Mouse (Mus musculus) kidney, postnatal 0 days (tissue): ENCODE data around the gene Cmip. TPM values are rescaled to one million over a fixed set of nuclear protein-coding genes. Genes with fewer than 3 reads are reported as not detected.

ENCODE experiments used
- ATAC-seq: fragments of 200-750 bp; cut with Nextera tagmentation; replicated peaks from 2 replicates; pipeline ENCODE4 v1.8.0; 2017; ENCODE audit warnings: low read depth, moderate number of reproducible peaks, moderate TSS enrichment, moderate library complexity; ENCODE audit not compliant: low FRiP score
- DNase-seq: peaks from one replicate; pipeline ENCODE4 v3.0.0-alpha.2; 2016; ENCODE audit warnings: low spot score
- H3K27ac ChIP-seq: fragments of 300-500 bp; sonication (generic); 2 replicates; pipeline ENCODE4 v1.5.1; 2014; ENCODE audit warnings: mild to moderate bottlenecking
- H3K27me3 ChIP-seq: fragments of 300-500 bp; sonication (generic); 2 replicates; pipeline ENCODE4 v1.6.1; 2014; ENCODE audit warnings: low read length, mixed read lengths; ENCODE audit not compliant: insufficient read depth
- H3K36me3 ChIP-seq: fragments of 300-500 bp; sonication (generic); 2 replicates; pipeline ENCODE4 v1.6.1; 2014; ENCODE audit warnings: low read length, mixed read lengths; ENCODE audit not compliant: insufficient read depth
- H3K4me1 ChIP-seq: fragments of 300-500 bp; sonication (generic); replicated peaks from 2 replicates; pipeline ENCODE4 v1.6.1; 2014; ENCODE audit warnings: antibody characterized with exemption, low read length, mixed read lengths; ENCODE audit not compliant: insufficient read depth
- H3K4me2 ChIP-seq: fragments of 300-500 bp; sonication (generic); 2 replicates; pipeline ENCODE4 v1.6.1; 2014; ENCODE audit warnings: mild to moderate bottlenecking, low read length, moderate library complexity, mixed read lengths
- H3K4me3 ChIP-seq: fragments of 300-500 bp; sonication (generic); replicated peaks from 2 replicates; pipeline ENCODE4 v1.5.1; 2014; ENCODE audit warnings: low read depth, low read length
- H3K9ac ChIP-seq: fragments of 300-500 bp; sonication (generic); 2 replicates; pipeline ENCODE4 v1.6.1; 2014; ENCODE audit warnings: low read depth, low read length
- H3K9me3 ChIP-seq: fragments of 300-500 bp; sonication (generic); replicated peaks from 2 replicates; pipeline ENCODE4 v1.6.1; 2016; ENCODE audit warnings: low read length, inconsistent platforms, mixed read lengths
- CTCF ChIP-seq: IDR thresholded peaks from 2 replicates; pipeline ENCODE4 v1.5.1; 2016; ENCODE audit warnings: antibody characterized with exemption, low read depth, mild to moderate bottlenecking, moderate library complexity
- WGBS: fragments of 180-500 bp; shearing (Covaris S2); extraction: QIAGEN DNeasy Blood & Tissue Kit; methylation state at CpG from one replicate; pipeline ENCODE4 v1.1.7; 2014; 5-methylcytosine and 5-hydroxymethylcytosine counted together
- polyA plus RNA-seq: library from polyadenylated mRNA; unstranded; fragments of >200 nt; fragmentation: Nextera tagmentation; extraction: Ambion mirVana; gene quantifications from 2 replicates; pipeline ENCODE4 v1.2.1, GENCODE M21; 2015

Gene Cmip
- polyA plus RNA-seq, 1 experiment from 2014 or later, result 36.8 TPM

GRCm38 (mm10) chr8:117408634-117409033 is 151.8 kb downstream of the Cmip start:
- no peaks in the 10 kb centered on the region for H3K27me3 ChIP-seq
- WGBS, result 70% methylated on average over 7 of the region's 7 CpGs
- DNase-seq (no peak), ATAC-seq (no peak)
- TF ChIP-seq CTCF, result no peak
- no peaks in the 10 kb centered on the region for H3K9me3 ChIP-seq
- no peak overlapping the region for H3K4me2 ChIP-seq
- H3K4me3 ChIP-seq, result no peak overlapping the region
- H3K4me1 ChIP-seq, result peaks cover 30% of the 10 kb centered on the region
- H3K9ac ChIP-seq, result no peak overlapping the region
- H3K36me3 ChIP-seq, result no peaks in the 10 kb centered on the region
- H3K27ac ChIP-seq, result no peak overlapping the region

GRCm38 (mm10) chr8:117409056-117409455 is 152.2 kb downstream of the Cmip start:
- H3K4me2 ChIP-seq, result no peak overlapping the region
- no peak overlapping the region for H3K9ac ChIP-seq
- DNase-seq, result no peak
- no peaks in the 10 kb centered on the region for H3K9me3 ChIP-seq
- H3K27ac ChIP-seq, result no peak overlapping the region
- H3K36me3 ChIP-seq, result no peaks in the 10 kb centered on the region
- no peaks in the 10 kb centered on the region for H3K27me3 ChIP-seq
- 87% methylated on average over 7 of the region's 7 CpGs for WGBS
- H3K4me1 ChIP-seq, result peaks cover 26% of the 10 kb centered on the region
- ATAC-seq, result no peak
- no peak for TF ChIP-seq CTCF
- no peak overlapping the region for H3K4me3 ChIP-seq

GRCm38 (mm10) chr8:117410391-117410790 is 153.5 kb downstream of the Cmip start:
- no peak overlapping the region for H3K4me3 ChIP-seq
- H3K9ac ChIP-seq, result peak overlapping the region; percentile 28; the same call in 1 of the 2 replicates
- no peaks in the 10 kb centered on the region for H3K27me3 ChIP-seq
- 43% methylated on average over 10 of the region's 10 CpGs for WGBS
- peak overlapping the region; percentile 39; the same call in 1 of the 2 replicates for H3K27ac ChIP-seq
- peaks cover 23% of the 10 kb centered on the region for H3K4me1 ChIP-seq
- ATAC-seq, result no peak
- peak overlapping the region; percentile 35; the same call in 1 of the 2 replicates for H3K4me2 ChIP-seq
- TF ChIP-seq CTCF, result no peak
- DNase-seq, result peak; percentile 57
- no peaks in the 10 kb centered on the region for H3K9me3 ChIP-seq
- no peaks in the 10 kb centered on the region for H3K36me3 ChIP-seq

GRCm38 (mm10) chr8:117410901-117411300 is 154.0 kb downstream of the Cmip start:
- Histone ChIP-seq H3K9ac (no peak overlapping the region), H3K4me2 (peak overlapping the region; percentile 35; the same call in 1 of the 2 replicates), H3K27ac (0 out of 2 replicates have a peak overlapping the region, but pooled peaks have one; percentile 39), H3K36me3 (no peaks in the 10 kb centered on the region; the same call in 1 of the 2 replicates), H3K4me1 (peaks cover 23% of the 10 kb centered on the region), H3K27me3 (no peaks in the 10 kb centered on the region), H3K9me3 (no peaks in the 10 kb centered on the region), H3K4me3 (0 out of 2 replicates have a peak overlapping the region, but pooled peaks have one; percentile 1)
- ATAC-seq (no peak), DNase-seq (peak; percentile 66)
- 26% methylated on average over 10 of the region's 10 CpGs for WGBS
- TF ChIP-seq CTCF, result no peak

- H3K27ac ChIP-seq, result no peak overlapping the region
- no peaks in the 10 kb centered on the region for H3K27me3 ChIP-seq
- no peak for ATAC-seq
- 54% methylated on average over 10 of the region's 10 CpGs for WGBS
- no peak for DNase-seq
- H3K4me1 ChIP-seq, result peaks cover 23% of the 10 kb centered on the region
- no peak for TF ChIP-seq CTCF
- H3K9ac ChIP-seq, result no peak overlapping the region
- H3K36me3 ChIP-seq, result peaks cover 7% of the 10 kb centered on the region
- peak overlapping the region; percentile 35 for H3K4me2 ChIP-seq
- H3K4me3 ChIP-seq, result no peak overlapping the region; the same call in 1 of the 2 replicates
- no peaks in the 10 kb centered on the region for H3K9me3 ChIP-seq
Observed at GRCm38 (mm10) chr8:117412232-117412631, 155.4 kb downstream of the Cmip start.

- WGBS, result 88% methylated on average over 9 of the region's 9 CpGs
- no peak overlapping the region for H3K27ac ChIP-seq
- H3K4me3 ChIP-seq, result no peak overlapping the region
- H3K36me3 ChIP-seq, result peaks cover 13% of the 10 kb centered on the region
- H3K9ac ChIP-seq, result no peak overlapping the region
- H3K27me3 ChIP-seq, result no peaks in the 10 kb centered on the region
- no peaks in the 10 kb centered on the region for H3K4me1 ChIP-seq
- ATAC-seq (no peak), DNase-seq (no peak)
- H3K4me2 ChIP-seq, result no peak overlapping the region
- no peaks in the 10 kb centered on the region for H3K9me3 ChIP-seq
- no peak for TF ChIP-seq CTCF
Observed at GRCm38 (mm10) chr8:117417830-117418229, 161.0 kb downstream of the Cmip start.

GRCm38 (mm10) chr8:117420841-117421534 is 164.1 kb downstream of the Cmip start:
- no peak overlapping the region for H3K4me2 ChIP-seq
- no peaks in the 10 kb centered on the region for H3K4me1 ChIP-seq
- peaks cover 34% of the 10 kb centered on the region for H3K36me3 ChIP-seq
- H3K4me3 ChIP-seq, result no peak overlapping the region
- no peak overlapping the region for H3K9ac ChIP-seq
- WGBS, result 82% methylated on average over 17 of the region's 17 CpGs
- no peak overlapping the region for H3K27ac ChIP-seq
- no peaks in the 10 kb centered on the region for H3K27me3 ChIP-seq
- DNase-seq (no peak), ATAC-seq (no peak)
- no peaks in the 10 kb centered on the region for H3K9me3 ChIP-seq
- no peak for TF ChIP-seq CTCF
